In genomic region chr14:36310324-36310723, GRCm38 (mm10) we compare ENCODE assay signal across 22 mouse cellular contexts.
"Had no signal": no experiment of that assay in that cellular context is flagged by ENCODE, and none has a peak within 500 bp of the region (broad histone marks: within the 10 kb centered on the region; RNA-seq: fewer than 3 reads in every experiment).

No protein-coding gene starts in this region.

- DNase-seq: lung, adult 2 months; lung, postnatal 14 days; lung, postnatal 36 days; midbrain, embryonic 14.5 days; retina, postnatal 1 day; right cerebral cortex, adult 18-20 months; right cerebral cortex, postnatal 25 days; right cerebral cortex, postnatal 4 days; thymus, adult 2 months; thymus, postnatal 14 days; thymus, postnatal 36 days had no signal

- H3K4me3 ChIP-seq: liver, embryonic 12.5 days; lung, embryonic 15.5 days; megakaryocyte, embryonic 14.5 days; midbrain, embryonic 12.5 days; neural tube, embryonic 12.5 days; stomach, embryonic 15.5 days had no signal

- H3K27ac ChIP-seq: liver, embryonic 12.5 days; liver, embryonic 14.5 days; lung, embryonic 15.5 days; macrophage; midbrain, embryonic 12.5 days; neural tube, embryonic 12.5 days; stomach, embryonic 15.5 days; stomach, postnatal 0 days had no signal

- H3K36me3 ChIP-seq: liver, embryonic 12.5 days; lung, embryonic 15.5 days; midbrain, embryonic 12.5 days; neural tube, embryonic 12.5 days; stomach, embryonic 15.5 days had no signal

- ATAC-seq: liver, embryonic 12.5 days; lung, postnatal 0 days; midbrain, embryonic 16.5 days had no signal

- H3K9me3 ChIP-seq: liver, embryonic 12.5 days; lung, embryonic 15.5 days; megakaryocyte, embryonic 14.5 days; midbrain, embryonic 12.5 days; neural tube, embryonic 12.5 days; stomach, embryonic 15.5 days had no signal

- H3K4me2 ChIP-seq: liver, embryonic 12.5 days; lung, embryonic 15.5 days; midbrain, embryonic 12.5 days; neural tube, embryonic 12.5 days; stomach, embryonic 15.5 days had no signal

- H3K27me3 ChIP-seq: liver, embryonic 12.5 days; lung, embryonic 15.5 days; megakaryocyte, embryonic 14.5 days; midbrain, embryonic 12.5 days; neural tube, embryonic 12.5 days; stomach, embryonic 15.5 days had no signal

- H3K4me1 ChIP-seq: liver, embryonic 12.5 days; lung, embryonic 15.5 days; midbrain, embryonic 12.5 days; neural tube, embryonic 12.5 days; stomach, embryonic 15.5 days had no signal

- H3K9ac ChIP-seq: liver, embryonic 12.5 days; liver, embryonic 14.5 days; lung, embryonic 15.5 days; midbrain, embryonic 12.5 days; neural tube, embryonic 12.5 days; stomach, embryonic 15.5 days had no signal
